Mouse (Mus musculus) heart, postnatal 25 days (tissue): ENCODE measurements at regions not wholly inside any gene's neighbourhood (a gene's known extent, or its start where the extent isn't known, plus 50 kb on each side); places are given as distances from the start of the nearest gene placed in this dataset.

Experiments
- DNase-seq: peaks from one replicate; pipeline ENCODE4 v3.0.0; 2022; ENCODE audit warnings: low spot score
- intact Hi-C: fragments of 180-260 bp; cut with DNase I; formaldehyde crosslinking; loops from one replicate; pipeline ENCODE4 v1.15.1; 2025

GRCm38 (mm10) chr1:98192671-98193070 is 97.2 kb upstream of the Pam start:
- DNase-seq: no peak
- intact Hi-C loops: no loop called here

GRCm38 (mm10) chr1:98192044-98192484 is 96.6 kb upstream of the Pam start:
- intact Hi-C loops: no loop called here
- no peak for DNase-seq

DNA sequence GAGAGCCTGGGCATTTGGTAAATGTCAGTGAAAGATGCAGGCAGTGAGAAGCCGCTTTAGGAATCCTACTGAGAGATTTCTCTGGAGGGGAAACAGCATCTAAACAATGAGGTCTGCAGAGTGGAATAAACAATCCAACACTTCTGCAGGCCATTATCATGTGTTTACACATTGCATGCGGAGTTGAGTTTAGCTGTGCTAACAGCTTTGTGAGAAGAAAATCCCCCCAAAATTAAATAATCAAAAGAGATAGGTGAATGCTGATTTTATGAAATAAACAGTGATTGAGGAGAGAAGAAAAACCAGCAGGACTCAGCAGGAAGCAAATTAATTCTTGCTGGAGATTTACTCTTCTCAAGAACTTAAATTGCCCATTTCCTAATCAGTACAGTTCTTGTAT is 95.9 kb upstream of the Pam start:
- intact Hi-C loops: no loop called here
- DNase-seq: no peak

GRCm38 (mm10) chr1:98190741-98191140 is 95.3 kb upstream of the Pam start:
- DNase-seq: no peak
- intact Hi-C loops: no loop called here

DNA sequence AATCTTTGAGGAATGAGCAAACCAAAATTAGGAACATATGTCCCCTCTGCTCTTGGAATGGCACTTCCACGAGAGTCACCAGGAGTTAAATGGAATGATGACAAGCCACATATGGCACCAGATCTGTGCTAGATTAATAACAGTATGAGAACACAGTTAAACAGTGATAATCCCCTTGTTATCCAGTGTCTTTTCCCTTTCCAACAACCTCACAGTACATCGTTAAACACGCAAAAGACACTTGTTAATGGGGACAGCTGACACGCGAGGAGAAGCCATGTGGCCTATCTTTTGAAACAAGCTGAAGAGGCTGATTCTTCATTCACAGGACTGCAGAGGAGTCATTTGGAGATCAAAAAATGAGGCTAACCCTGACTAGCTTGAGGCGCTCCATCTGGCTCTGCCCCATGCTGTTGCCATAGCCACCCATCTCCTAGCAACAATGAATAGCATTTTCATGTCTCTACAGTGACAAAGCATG is 94.6 kb upstream of the Pam start:
- intact Hi-C loops: no loop called here
- no peak for DNase-seq

DNA sequence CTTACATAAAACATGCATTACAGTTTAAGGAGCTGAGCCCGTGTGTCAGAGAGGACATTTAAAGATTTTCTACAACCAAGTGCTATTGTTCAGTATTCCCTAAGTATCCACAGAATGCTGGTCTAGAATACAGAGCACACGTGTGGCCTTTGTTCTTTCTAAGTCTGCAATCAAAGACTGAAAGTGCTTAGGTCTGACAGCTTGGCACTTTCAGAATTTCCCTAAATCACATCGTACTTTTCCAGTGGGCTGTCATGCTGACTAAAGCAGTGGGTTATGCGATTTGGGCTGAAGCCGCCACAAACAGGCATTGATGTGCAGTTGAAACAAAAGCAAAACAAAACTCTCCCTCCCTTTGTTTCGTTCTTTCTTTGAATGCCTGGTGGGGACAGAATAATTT is 84.9 kb upstream of the Pam start:
- no peak for DNase-seq
- intact Hi-C loops: no loop called here

- intact Hi-C loops: loop anchor here (2.0 to 10.0 kb wide), 4 partner anchors 173 to 370 kb away; no protein-coding TSS in a partner anchor
- no peak for DNase-seq
Measured at GRCm38 (mm10) chr1:98179030-98179429, 83.6 kb upstream of the Pam start.

DNA sequence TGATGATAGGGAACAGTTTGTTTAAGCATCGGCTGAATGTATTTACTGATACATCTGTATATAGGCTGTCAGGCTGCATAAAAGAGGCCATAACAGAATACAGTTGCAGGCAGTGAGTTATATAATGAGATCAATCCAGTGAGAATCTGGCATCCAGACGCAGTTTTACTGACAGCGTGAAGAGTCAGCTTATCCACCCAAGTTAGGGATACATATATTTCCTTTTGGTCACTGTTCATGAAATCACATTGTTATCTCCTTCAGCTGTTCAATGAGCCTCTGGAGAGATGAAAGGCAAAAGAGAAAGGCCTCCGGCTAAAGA is 79.3 kb upstream of the Pam start:
- no peak for DNase-seq
- intact Hi-C loops: loop anchor here (5.0 to 10.0 kb wide), 3 partner anchors 178 to 290 kb away; no protein-coding TSS in a partner anchor

DNA sequence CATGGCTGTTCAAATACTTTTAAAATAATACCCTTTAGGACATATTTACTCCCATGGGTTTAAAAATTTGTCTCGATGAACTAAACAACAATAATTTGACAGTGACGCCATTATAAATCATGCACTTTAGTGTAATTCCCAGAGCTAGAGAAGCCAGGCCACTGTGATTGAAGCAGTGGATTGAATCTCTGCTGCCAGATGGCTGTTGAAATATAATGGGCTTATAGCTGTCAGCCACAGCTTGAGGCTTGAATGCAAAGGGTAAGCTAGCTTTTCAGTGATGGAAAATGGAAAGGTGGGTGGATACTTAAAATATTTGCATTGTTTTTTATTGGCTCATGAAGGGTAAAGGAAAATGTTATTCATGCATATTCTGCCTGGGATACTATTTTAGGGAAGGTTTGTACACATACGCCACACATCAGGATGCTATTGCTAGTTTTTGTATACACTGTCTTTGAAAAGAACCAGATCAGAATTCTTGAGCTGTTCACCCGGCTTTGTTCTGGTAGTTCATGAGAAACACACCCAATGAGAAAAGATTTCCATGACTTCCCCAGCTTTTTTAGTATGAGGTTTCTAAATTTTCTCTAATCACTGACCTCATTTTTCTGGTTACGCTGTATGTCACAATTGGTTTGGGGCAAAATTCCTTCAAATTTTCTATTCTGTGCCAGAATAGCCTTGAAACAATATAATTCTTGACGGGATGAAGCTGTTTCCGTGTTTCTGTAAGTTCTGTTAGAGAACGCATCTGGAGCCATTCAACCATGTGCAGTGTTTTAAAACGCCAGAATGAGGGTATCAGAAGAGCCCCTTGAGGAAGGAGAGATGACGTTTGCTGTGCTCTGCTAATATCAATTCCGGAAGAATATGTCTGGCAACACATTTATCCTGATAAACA is 78.7 kb upstream of the Pam start:
- DNase-seq: no peak
- intact Hi-C loops: loop anchor here (10.0 kb wide), 2 partner anchors 199 to 289 kb away; no protein-coding TSS in a partner anchor

DNA sequence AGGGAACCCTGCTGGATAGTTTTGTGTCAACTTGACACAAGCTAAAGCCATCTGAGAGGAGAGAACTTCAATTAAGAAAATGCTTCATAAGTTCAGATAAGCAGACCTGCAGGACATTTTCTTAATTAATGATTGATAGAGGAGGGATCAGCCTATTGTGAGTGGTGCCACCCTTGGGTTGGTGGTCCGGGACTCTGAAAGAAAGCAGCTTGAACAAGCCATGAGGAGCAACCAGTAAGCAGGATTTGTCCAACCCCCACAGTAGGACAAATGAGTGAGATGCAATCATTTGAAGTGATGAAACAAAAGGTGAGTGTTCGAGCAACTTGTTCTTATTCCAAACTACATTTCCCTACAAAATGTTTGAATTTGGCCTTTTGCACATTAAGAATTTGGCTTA is 78.0 kb upstream of the Pam start:
- intact Hi-C loops: loop anchor here (10.0 kb wide), 2 partner anchors 199 to 289 kb away; no protein-coding TSS in a partner anchor
- DNase-seq: no peak

DNA sequence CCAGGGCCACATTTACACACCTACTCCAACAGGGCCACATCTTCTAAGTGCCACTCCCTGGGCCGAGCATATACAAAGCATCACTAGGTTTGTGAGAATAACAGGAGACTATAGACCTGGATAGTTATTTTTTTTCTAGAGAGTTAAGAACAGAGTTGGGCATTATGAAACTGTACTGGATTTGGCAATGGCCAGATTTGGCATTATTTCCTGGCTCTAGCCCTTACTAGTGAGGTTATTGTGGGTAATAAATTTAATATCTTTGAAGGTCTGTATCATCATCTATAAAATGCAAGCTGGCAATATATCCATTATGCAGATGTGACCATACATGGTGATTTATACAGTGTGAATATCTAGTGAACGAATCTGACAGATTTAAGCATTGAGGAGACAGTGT is 75.8 kb upstream of the Pam start:
- intact Hi-C loops: loop anchor here (10.0 kb wide), 2 partner anchors 196 to 286 kb away; no protein-coding TSS in a partner anchor
- no peak for DNase-seq

DNA sequence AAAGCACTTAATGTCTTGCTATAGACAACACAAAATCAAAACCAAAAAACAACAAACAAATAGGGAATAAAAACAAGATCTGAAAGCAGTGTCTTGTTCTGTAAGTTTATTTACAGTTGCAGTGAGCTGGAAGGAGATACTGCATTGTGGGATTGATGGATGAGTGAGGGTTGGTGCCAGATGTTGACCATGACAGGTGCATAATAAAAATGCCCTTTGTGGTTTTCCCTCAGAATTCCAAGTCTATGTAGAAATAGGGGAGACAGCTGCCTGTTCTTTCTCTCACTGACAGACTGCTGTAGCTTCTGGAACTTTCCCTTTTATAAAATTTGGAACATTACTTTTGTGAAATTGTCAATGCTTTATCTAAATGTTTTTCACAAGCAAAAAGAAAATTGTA is 73.9 kb upstream of the Pam start:
- intact Hi-C loops: no loop called here
- no peak for DNase-seq

- no peak for DNase-seq
- intact Hi-C loops: no loop called here
Measured at GRCm38 (mm10) chr1:98167800-98168199, 72.4 kb upstream of the Pam start.

DNA sequence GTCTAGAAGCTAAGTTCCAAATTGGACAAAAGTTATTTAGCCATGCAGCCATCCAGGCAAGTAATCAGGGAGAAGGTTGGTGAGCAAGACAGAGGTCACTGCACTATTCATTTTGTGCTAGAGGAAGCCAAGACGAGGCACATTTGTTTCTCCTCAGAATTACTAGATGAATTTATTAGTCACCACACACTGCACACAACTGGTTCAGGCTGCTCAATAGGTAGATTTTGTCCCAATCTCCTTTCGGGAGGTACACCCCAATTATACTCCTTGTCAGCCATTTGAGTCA is 67.1 kb upstream of the Pam start:
- intact Hi-C loops: no loop called here
- DNase-seq: no peak

- no peak for DNase-seq
- intact Hi-C loops: no loop called here
Measured at GRCm38 (mm10) chr1:98161882-98162638, 66.6 kb upstream of the Pam start.

GRCm38 (mm10) chr1:98158969-98159368 is 63.5 kb upstream of the Pam start:
- DNase-seq: no peak
- intact Hi-C loops: no loop called here

- intact Hi-C loops: no loop called here
- no peak for DNase-seq
Measured at GRCm38 (mm10) chr1:98147361-98147760, 51.9 kb upstream of the Pam start.
